Mouse (Mus musculus) large intestine, adult 2 months (tissue): ENCODE measurements around the gene Gm10721. TPM values are rescaled to one million over a fixed set of nuclear protein-coding genes. Genes with fewer than 3 reads are reported as not detected.
A peak's percentile ranks its signal among the peaks of the same experiment; 100 is the strongest.
"Not testable (repeated sequence)": the region's sequence is repeated elsewhere in the genome, so short reads cannot be mapped to it uniquely, and the experiment has no call there.

ENCODE experiments used
- DNase-seq: peaks from one replicate; pipeline ENCODE4 v3.0.0-alpha.2; 2012; ENCODE audit warnings: low read depth, low spot score
- WGBS: fragments of 180-500 bp; shearing (Covaris S2); methylation state at CpG from one replicate; pipeline ENCODE4 v1.1.7; 2018; 5-methylcytosine and 5-hydroxymethylcytosine counted together
- polyA plus RNA-seq: library from polyadenylated mRNA; depleted of rRNA; stranded (reverse); fragments of >200 nt; gene quantifications from 2 replicates; pipeline ENCODE4 v1.2.3, GENCODE M21; 2012; rRNA removed

Gm10721 gene
- polyA plus RNA-seq, 1 experiment, result not detected

GRCm38 (mm10) chr9:3023985-3024648 is 11.2 kb downstream of the Gm10721 start:
- 79% methylated on average over 16 of the region's 16 CpGs for WGBS
- DNase-seq, result not testable (repeated sequence)

GRCm38 (mm10) chr9:3024912-3025467 is 12.1 kb downstream of the Gm10721 start, which contains the start of gene Gm10717:
TSS of gene Gm10717 (plus strand) at chr9:3025417.
- 72% methylated on average over 12 of the region's 12 CpGs for whole genome bisulfite sequencing
- DNase-seq, result not testable (repeated sequence)

GRCm38 (mm10) chr9:3025653-3026052 is 12.7 kb downstream of the Gm10721 start:
- not testable (repeated sequence) for DNase-seq
- 75% methylated on average over 5 of the region's 6 CpGs for WGBS

GRCm38 (mm10) chr9:3026136-3026535 is 13.2 kb downstream of the Gm10721 start:
- DNase-seq, result not testable (repeated sequence)
- WGBS, result 78% methylated on average over 5 of the region's 5 CpGs

GRCm38 (mm10) chr9:3026741-3027140 is 13.8 kb downstream of the Gm10721 start:
- not testable (repeated sequence) for DNase-seq
- 66% methylated on average over 9 of the region's 9 CpGs for WGBS

GRCm38 (mm10) chr9:3027200-3027599 is 14.3 kb downstream of the Gm10721 start:
- WGBS, result 73% methylated on average over 9 of the region's 9 CpGs
- peak; percentile 42 for DNase-seq

GRCm38 (mm10) chr9:3029276-3030000 is 16.5 kb downstream of the Gm10721 start:
- DNase-seq, result not testable (repeated sequence)
- WGBS, result 64% methylated on average over 14 of the region's 16 CpGs

- DNase-seq, result peak; percentile 100
- 65% methylated on average over 2 of the region's 10 CpGs for WGBS
Measured at GRCm38 (mm10) chr9:3030677-3031318, 17.9 kb downstream of the Gm10721 start.

- DNase-seq, result not testable (repeated sequence)
- WGBS, result 42% methylated on average over 1 of the region's 8 CpGs
Measured at GRCm38 (mm10) chr9:3034299-3034698, 21.4 kb downstream of the Gm10721 start, which contains the start of gene Gm17535. TSS of gene Gm17535 (plus strand) at chr9:3034599.

- DNase-seq, result not testable (repeated sequence)
- 81% methylated on average over 8 of the region's 8 CpGs for WGBS
Measured at GRCm38 (mm10) chr9:3036577-3036976, 23.6 kb downstream of the Gm10721 start, which contains the start of gene Gm10715. TSS of gene Gm10715 (plus strand) at chr9:3036877.

- DNase-seq, result peak; percentile 1
- WGBS, result 64% methylated on average over 4 of the region's 4 CpGs
Measured at GRCm38 (mm10) chr9:3038161-3038560, 25.2 kb downstream of the Gm10721 start.

Other genes with a start within 250 kb of the Gm10721 start
- not detected in 2 replicates for gene Gm10722, start 12.2 kb upstream of the Gm10721 start, polyA plus RNA-seq
- gene Gm11168, start 9.8 kb upstream of the Gm10721 start, polyA plus RNA-seq, result not detected in 2 replicates
- not detected in 2 replicates for gene Gm10720, start 2.5 kb downstream of the Gm10721 start, polyA plus RNA-seq
- not detected in 2 replicates for gene Gm10719, start 4.3 kb downstream of the Gm10721 start, polyA plus RNA-seq
- not detected in 2 replicates for gene Gm10718, start 10.4 kb downstream of the Gm10721 start, polyA plus RNA-seq
- not detected in 2 replicates for gene Gm10717, start 12.3 kb downstream of the Gm10721 start, polyA plus RNA-seq
- not detected in 2 replicates for gene Gm17535, start 21.5 kb downstream of the Gm10721 start, polyA plus RNA-seq
- not detected in 2 replicates for gene Gm10715, start 23.7 kb downstream of the Gm10721 start, polyA plus RNA-seq